Mouse (Mus musculus): ENCODE results near the gene Lgr5. TPM values are rescaled to one million over a fixed set of nuclear protein-coding genes. Genes with fewer than 3 reads are reported as not detected.

The Lgr5 gene
- polyA plus RNA-seq, 1 experiment from 2014 or later: 2.4 TPM

DNA sequence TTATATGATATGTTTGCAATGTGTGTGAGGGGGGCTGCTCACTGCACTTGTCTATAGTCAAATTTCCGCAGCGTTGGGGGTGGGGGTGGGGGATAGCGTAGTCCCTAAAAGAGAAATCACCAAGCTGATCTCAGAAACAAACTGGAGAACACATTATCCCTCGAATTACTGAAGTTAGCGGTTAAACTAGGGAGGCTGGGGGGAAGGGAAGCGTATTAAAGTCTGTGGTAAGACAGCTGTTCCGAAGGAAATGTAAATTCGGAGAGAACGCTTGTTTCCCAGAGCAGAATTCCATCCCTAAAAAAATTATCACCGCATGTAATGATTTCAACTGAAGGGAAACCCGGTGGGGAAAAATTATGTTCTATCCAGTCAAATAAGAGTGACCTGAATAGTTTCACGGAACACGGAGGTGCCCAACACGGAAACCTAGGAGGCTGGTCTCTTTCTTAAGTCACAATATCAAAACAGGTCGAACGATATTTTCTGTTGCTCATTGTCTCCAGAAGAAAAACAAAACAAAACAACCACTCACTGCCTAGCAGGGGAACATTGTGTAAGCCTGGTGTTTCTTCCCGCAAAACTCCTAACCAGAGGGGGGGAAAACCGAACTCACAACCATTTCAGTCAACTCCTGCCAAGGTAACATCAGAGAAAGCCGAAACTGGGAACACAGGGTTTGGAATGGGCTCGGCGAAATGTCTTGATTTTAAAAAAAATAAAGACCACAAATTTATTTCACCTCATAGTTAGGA, 1.9 kb downstream of the Lgr5 start:
- WGBS: under 1% methylated on average over 21 of the region's 21 CpGs

DNA sequence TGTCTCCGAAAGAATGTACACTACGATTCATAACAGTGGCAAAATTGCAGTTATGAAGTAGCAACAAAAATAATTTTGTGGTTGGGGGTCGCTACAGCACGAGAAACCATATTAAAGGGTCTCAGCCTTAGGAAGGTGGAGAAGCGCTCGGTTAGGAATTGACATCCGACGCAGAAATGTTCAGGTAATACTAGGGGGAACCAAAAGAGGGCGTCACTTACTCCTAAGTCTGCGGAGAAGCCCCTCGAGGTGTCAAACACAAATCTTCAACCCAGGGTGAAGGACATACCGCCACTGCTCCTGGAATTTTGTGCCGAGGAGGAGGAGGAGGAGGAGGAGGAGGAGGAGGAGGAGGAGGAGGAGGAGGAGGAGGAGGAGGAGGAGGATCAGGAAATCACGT, 2.9 kb downstream of the Lgr5 start:
- Histone ChIP-seq H3K4me3 (ENCODE audit: low read depth, low read length) (no peak overlapping the region), H3K4me2 (peak overlapping the region; percentile 96; the same call in 1 of the 2 replicates)
- WGBS: 20% methylated on average over 13 of the region's 14 CpGs

More for the DNA sequence above, 1.9 kb downstream of the Lgr5 start:
- H3K4me3 ChIP-seq (ENCODE audit: low read depth, low read length): peak overlapping the region; percentile 50
- peak overlapping the region; percentile 96 for H3K4me2 ChIP-seq
- no peaks in the 10 kb centered on the region for H3K9me3 ChIP-seq (ENCODE audit: low read depth, low read length)
- 0 out of 2 replicates have a peak, but pooled peaks cover 5% of the 10 kb centered on the region for H3K4me1 ChIP-seq (ENCODE audit: insufficient read depth)
- H3K27ac ChIP-seq (ENCODE audit: low read depth): no peak overlapping the region
- no peak overlapping the region for H3K9ac ChIP-seq
- DNase-seq: peak; percentile 21
- no peak for ATAC-seq (ENCODE audit: insufficient read depth)
- H3K36me3 ChIP-seq (ENCODE audit: insufficient read depth): no peaks in the 10 kb centered on the region
- no peak for TF ChIP-seq CTCF (IDR thresholded peaks at IDR 0.05; ENCODE audit: low read depth)
- peaks cover 49% of the 10 kb centered on the region for H3K27me3 ChIP-seq (ENCODE audit: insufficient read depth, low read length)

DNA sequence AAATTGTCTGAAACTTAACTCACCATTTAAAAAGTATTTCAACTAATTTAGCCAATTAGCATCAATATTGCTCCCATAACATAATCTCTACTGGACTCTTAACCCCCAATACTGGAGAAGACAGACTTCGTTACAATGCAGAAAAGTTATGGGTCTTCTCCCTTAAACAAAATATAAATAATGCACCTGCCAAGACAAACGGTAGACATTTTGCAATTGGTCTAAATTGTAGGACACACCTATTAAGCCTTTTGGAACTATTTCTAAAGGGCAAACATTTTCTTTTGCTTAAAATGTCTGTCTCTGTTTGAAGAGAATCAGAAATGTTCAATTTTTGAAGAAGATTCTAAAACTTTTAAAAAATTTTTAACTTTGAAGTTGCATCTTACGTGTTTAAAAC, 4.5 kb downstream of the Lgr5 start:
- peaks cover 47% of the 10 kb centered on the region for H3K27me3 ChIP-seq (ENCODE audit: insufficient read depth, low read length)
- H3K36me3 ChIP-seq (ENCODE audit: insufficient read depth): no peaks in the 10 kb centered on the region
- ATAC-seq (ENCODE audit: insufficient read depth) (no peak), DNase-seq (no peak)
- H3K4me3 ChIP-seq (ENCODE audit: low read depth, low read length): no peak overlapping the region
- 0 out of 2 replicates have a peak, but pooled peaks cover 5% of the 10 kb centered on the region for H3K4me1 ChIP-seq (ENCODE audit: insufficient read depth)
- H3K4me2 ChIP-seq: no peak overlapping the region
- H3K9ac ChIP-seq: no peak overlapping the region
- H3K9me3 ChIP-seq (ENCODE audit: low read depth, low read length): no peaks in the 10 kb centered on the region
- H3K27ac ChIP-seq (ENCODE audit: low read depth): no peak overlapping the region
- WGBS: 80% methylated on average over 3 of the region's 3 CpGs
- TF ChIP-seq CTCF (IDR thresholded peaks at IDR 0.05; ENCODE audit: low read depth): no peak

More for the DNA sequence above, 2.9 kb downstream of the Lgr5 start:
- Histone ChIP-seq H3K9me3 (ENCODE audit: low read depth, low read length) (no peaks in the 10 kb centered on the region), H3K27ac (ENCODE audit: low read depth) (no peak overlapping the region), H3K27me3 (ENCODE audit: insufficient read depth, low read length) (peaks cover 52% of the 10 kb centered on the region), H3K4me1 (ENCODE audit: insufficient read depth) (0 out of 2 replicates have a peak, but pooled peaks cover 5% of the 10 kb centered on the region), H3K9ac (no peak overlapping the region), H3K36me3 (ENCODE audit: insufficient read depth) (no peaks in the 10 kb centered on the region)
- ATAC-seq (ENCODE audit: insufficient read depth): no peak
- no peak for DNase-seq
- TF ChIP-seq CTCF (IDR thresholded peaks at IDR 0.05; ENCODE audit: low read depth): peak; percentile 12; the same call in 1 of the 2 replicates

DNA sequence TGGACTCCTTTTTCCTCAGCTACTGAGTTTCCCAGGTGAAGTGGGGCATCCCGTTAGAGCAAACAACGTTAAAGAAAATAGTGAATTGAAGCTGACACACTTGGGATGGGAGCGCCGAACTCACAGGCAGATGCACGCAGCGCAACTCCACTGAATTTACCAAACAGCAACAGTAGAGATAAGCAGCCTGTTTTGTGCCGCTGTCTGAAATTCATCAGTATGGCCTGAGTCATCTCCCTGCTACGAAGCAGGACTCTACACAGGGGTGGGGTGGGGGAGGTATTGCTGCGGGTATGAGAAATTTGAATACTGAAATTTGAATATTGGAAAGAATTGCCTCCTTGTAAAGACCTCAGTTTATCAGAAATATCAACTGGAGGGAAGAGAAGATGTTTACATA, 5.6 kb downstream of the Lgr5 start:
- Histone ChIP-seq H3K9me3 (ENCODE audit: low read depth, low read length) (no peaks in the 10 kb centered on the region), H3K36me3 (ENCODE audit: insufficient read depth) (no peaks in the 10 kb centered on the region), H3K27ac (ENCODE audit: low read depth) (no peak overlapping the region), H3K9ac (no peak overlapping the region), H3K4me1 (ENCODE audit: insufficient read depth) (no peaks in the 10 kb centered on the region), H3K4me3 (ENCODE audit: low read depth, low read length) (no peak overlapping the region), H3K4me2 (no peak overlapping the region), H3K27me3 (ENCODE audit: insufficient read depth, low read length) (peaks cover 36% of the 10 kb centered on the region)
- DNase-seq: no peak
- no peak for ATAC-seq (ENCODE audit: insufficient read depth)
- TF ChIP-seq CTCF (IDR thresholded peaks at IDR 0.05; ENCODE audit: low read depth): no peak
- 62% methylated on average over 9 of the region's 9 CpGs for WGBS

DNA sequence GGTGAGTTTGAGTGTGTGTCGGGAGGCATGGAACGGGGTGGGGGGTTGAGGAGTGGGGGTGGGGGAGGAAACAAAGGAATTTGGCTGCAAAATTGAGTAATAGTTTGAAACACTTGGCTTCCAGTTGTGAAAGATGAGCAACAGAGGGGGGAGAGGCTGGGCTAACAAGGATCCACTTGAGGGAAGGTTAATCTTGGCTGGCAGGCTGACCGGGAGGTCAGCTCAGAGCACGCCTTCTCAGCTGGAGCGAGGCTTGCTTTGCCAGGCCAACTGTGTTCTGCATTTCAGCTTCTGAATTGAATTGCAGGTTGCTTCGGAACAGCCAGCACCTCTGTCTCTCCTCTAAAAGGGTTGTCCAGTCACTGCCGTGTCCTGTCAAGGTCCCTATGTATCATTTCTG, 8.1 kb downstream of the Lgr5 start:
- no peaks in the 10 kb centered on the region for H3K36me3 ChIP-seq (ENCODE audit: insufficient read depth)
- ATAC-seq (ENCODE audit: insufficient read depth): no peak
- H3K4me3 ChIP-seq (ENCODE audit: low read depth, low read length): no peak overlapping the region
- no peak overlapping the region for H3K27ac ChIP-seq (ENCODE audit: low read depth)
- H3K9ac ChIP-seq: no peak overlapping the region
- no peak for TF ChIP-seq CTCF (IDR thresholded peaks at IDR 0.05; ENCODE audit: low read depth)
- peak; percentile 27 for DNase-seq
- no peak overlapping the region for H3K4me2 ChIP-seq
- peaks cover 13% of the 10 kb centered on the region for H3K27me3 ChIP-seq (ENCODE audit: insufficient read depth, low read length)
- H3K4me1 ChIP-seq (ENCODE audit: insufficient read depth): no peaks in the 10 kb centered on the region
- 7% methylated on average over 7 of the region's 7 CpGs for WGBS
- no peaks in the 10 kb centered on the region for H3K9me3 ChIP-seq (ENCODE audit: low read depth, low read length)

DNA sequence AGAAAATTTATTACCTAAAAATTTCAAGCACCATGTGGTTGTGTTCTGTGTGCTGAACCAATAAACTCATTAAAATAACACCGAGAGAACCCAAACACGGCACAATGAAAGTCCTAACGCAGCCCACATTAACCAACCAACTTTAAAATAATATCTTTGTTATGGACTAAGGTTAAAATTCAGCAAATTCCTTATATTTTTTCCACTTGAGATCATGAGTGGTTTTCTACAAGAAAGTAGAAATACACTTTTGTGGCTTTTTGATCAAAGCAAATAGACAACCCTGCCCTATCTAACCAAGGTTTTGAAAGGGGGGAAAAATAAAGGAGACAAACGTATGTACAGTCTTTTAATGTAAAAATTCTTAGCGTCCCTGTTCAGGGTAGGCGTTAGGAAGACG, 8.5 kb downstream of the Lgr5 start:
- Histone ChIP-seq H3K27ac (ENCODE audit: low read depth) (no peak overlapping the region), H3K9me3 (ENCODE audit: low read depth, low read length) (no peaks in the 10 kb centered on the region), H3K4me3 (ENCODE audit: low read depth, low read length) (no peak overlapping the region), H3K27me3 (ENCODE audit: insufficient read depth, low read length) (peaks cover 9% of the 10 kb centered on the region), H3K36me3 (ENCODE audit: insufficient read depth) (no peaks in the 10 kb centered on the region), H3K4me1 (ENCODE audit: insufficient read depth) (no peaks in the 10 kb centered on the region), H3K4me2 (no peak overlapping the region), H3K9ac (no peak overlapping the region)
- no peak for DNase-seq
- 47% methylated on average over 7 of the region's 7 CpGs for WGBS
- no peak for TF ChIP-seq CTCF (IDR thresholded peaks at IDR 0.05; ENCODE audit: low read depth)
- no peak for ATAC-seq (ENCODE audit: insufficient read depth)

DNA sequence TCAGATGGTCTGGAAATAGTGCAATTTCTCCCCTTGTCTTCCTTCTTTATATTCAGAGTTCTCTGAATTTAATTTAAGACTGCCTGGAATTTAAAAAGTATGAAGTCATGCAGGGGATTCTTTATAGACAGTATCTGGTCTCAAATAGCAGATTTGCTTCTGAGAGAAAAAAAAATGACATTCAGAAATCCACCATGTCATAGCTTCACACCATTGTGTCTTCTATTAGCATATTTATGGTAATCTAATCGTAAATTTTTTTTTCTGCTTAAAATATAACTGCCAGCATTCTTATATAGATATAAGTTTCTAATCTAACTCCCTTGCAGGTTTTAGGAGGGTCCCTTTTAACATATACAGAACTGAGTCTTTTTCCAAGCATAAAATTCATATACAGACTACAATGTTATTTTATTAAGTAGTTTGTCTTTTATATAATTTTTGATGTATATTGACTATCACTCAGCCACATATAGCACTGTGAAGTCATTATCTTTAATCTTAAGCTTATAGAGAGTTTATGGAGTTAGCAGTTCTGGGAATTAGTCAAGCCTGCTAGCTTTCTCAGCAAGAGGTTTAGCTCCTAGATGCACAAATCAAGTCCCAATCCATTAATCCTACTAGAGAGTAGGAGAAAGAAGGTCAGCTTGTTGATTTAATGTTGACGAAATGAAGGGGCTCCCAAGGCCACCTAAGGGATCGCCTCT, 15.7 kb downstream of the Lgr5 start:
- 37% methylated on average over 3 of the region's 3 CpGs for WGBS
- Histone ChIP-seq H3K9ac (no peak overlapping the region), H3K4me3 (ENCODE audit: low read depth, low read length) (no peak overlapping the region), H3K27ac (ENCODE audit: low read depth) (no peak overlapping the region), H3K4me1 (ENCODE audit: insufficient read depth) (no peaks in the 10 kb centered on the region), H3K9me3 (ENCODE audit: low read depth, low read length) (no peaks in the 10 kb centered on the region), H3K4me2 (no peak overlapping the region), H3K36me3 (ENCODE audit: insufficient read depth) (no peaks in the 10 kb centered on the region), H3K27me3 (ENCODE audit: insufficient read depth, low read length) (no peaks in the 10 kb centered on the region)
- DNase-seq (no peak), ATAC-seq (ENCODE audit: insufficient read depth) (no peak)
- TF ChIP-seq CTCF (IDR thresholded peaks at IDR 0.05; ENCODE audit: low read depth): no peak

All from lung, embryonic 14.5 days (tissue).